Mouse (Mus musculus) stomach, embryonic 16.5 days (tissue): ENCODE results near the gene Sh3rf1. TPM values are rescaled to one million over a fixed set of nuclear protein-coding genes. Genes with fewer than 3 reads are reported as not detected.
"Not testable (repeated sequence)": the region's sequence is repeated elsewhere in the genome, so short reads cannot be mapped to it uniquely, and the experiment has no call there.

Experiments
- ATAC-seq: fragments of 200-750 bp; cut with Nextera tagmentation; 2 replicates; pipeline ENCODE4 v1.8.0; 2017; ENCODE audit warnings: moderate number of reproducible peaks, moderate TSS enrichment; ENCODE audit not compliant: insufficient read depth, low FRiP score
- H3K27ac ChIP-seq: fragments of 300-500 bp; sonication (generic); 2 replicates; pipeline ENCODE4 v1.5.1; 2014; ENCODE audit warnings: low read length
- H3K27me3 ChIP-seq: fragments of 300-500 bp; sonication (generic); 2 replicates; pipeline ENCODE4 v1.6.1; 2014; ENCODE audit warnings: low read length, control low read depth, mixed read lengths; ENCODE audit not compliant: control insufficient read depth, insufficient read depth
- H3K36me3 ChIP-seq: fragments of 300-500 bp; sonication (generic); 2 replicates; pipeline ENCODE4 v1.6.1; 2014; ENCODE audit warnings: low read length; ENCODE audit not compliant: control insufficient read depth, insufficient read depth
- H3K4me1 ChIP-seq: fragments of 300-500 bp; sonication (generic); 2 replicates; pipeline ENCODE4 v1.6.1; 2014; ENCODE audit warnings: low read length, control low read depth, mixed read lengths; ENCODE audit not compliant: control insufficient read depth, insufficient read depth
- H3K4me2 ChIP-seq: fragments of 300-500 bp; sonication (generic); 2 replicates; pipeline ENCODE4 v1.6.1; 2014; ENCODE audit warnings: low read depth, low read length, mixed read lengths
- H3K4me3 ChIP-seq: fragments of 300-500 bp; sonication (generic); replicated peaks from 2 replicates; pipeline ENCODE4 v1.5.1; 2014; ENCODE audit warnings: mild to moderate bottlenecking, low read length
- H3K9ac ChIP-seq: fragments of 300-500 bp; sonication (generic); 2 replicates; pipeline ENCODE4 v1.6.1; 2014; ENCODE audit warnings: low read length
- H3K9me3 ChIP-seq: fragments of 300-500 bp; sonication (generic); replicated peaks from 2 replicates; pipeline ENCODE4 v1.6.1; 2016; ENCODE audit warnings: low read length, control low read depth; ENCODE audit not compliant: control insufficient read depth
- WGBS: fragments of 180-500 bp; shearing (Covaris S2); extraction: QIAGEN DNeasy Blood & Tissue Kit; methylation state at CpG from one replicate; pipeline ENCODE4 v1.1.7; 2014; 5-methylcytosine and 5-hydroxymethylcytosine counted together
- polyA plus RNA-seq: library from polyadenylated mRNA; unstranded; fragments of >200 nt; fragmentation: Nextera tagmentation; extraction: Ambion mirVana; gene quantifications from 2 replicates; pipeline ENCODE4 v1.2.1, GENCODE M21; 2015

Gene Sh3rf1
- polyA plus RNA-seq, 1 experiment from 2014 or later = 10.2 TPM

- H3K9me3 ChIP-seq, H3K27ac ChIP-seq, H3K27me3 ChIP-seq, H3K36me3 ChIP-seq, H3K9ac ChIP-seq, H3K4me1 ChIP-seq, H3K4me3 ChIP-seq, H3K4me2 ChIP-seq, ATAC-seq: not testable (repeated sequence)
- WGBS = 76% methylated on average over 5 of the region's 5 CpGs
These were observed 186.0 kb downstream of the Sh3rf1 start for GRCm38 (mm10) chr8:61409712-61410111.

- no peak overlapping the region for H3K4me2 ChIP-seq
- 90% methylated on average over 3 of the region's 3 CpGs for WGBS
- no peak overlapping the region for H3K27ac ChIP-seq
- H3K4me1 ChIP-seq = 0 out of 2 replicates have a peak, but pooled peaks cover 2% of the 10 kb centered on the region
- H3K9ac ChIP-seq = no peak overlapping the region
- no peak overlapping the region for H3K4me3 ChIP-seq
- H3K27me3 ChIP-seq = no peaks in the 10 kb centered on the region
- H3K36me3 ChIP-seq = no peaks in the 10 kb centered on the region
- no peaks in the 10 kb centered on the region for H3K9me3 ChIP-seq
- no peak for ATAC-seq
These were observed 195.8 kb downstream of the Sh3rf1 start for GRCm38 (mm10) chr8:61419521-61419920.

- ATAC-seq = peak; percentile 37; the same call in 1 of the 2 replicates
- whole genome bisulfite sequencing = 27% methylated on average over 6 of the region's 6 CpGs
- 0 out of 2 replicates have a peak, but pooled peaks cover 2% of the 10 kb centered on the region for H3K4me1 ChIP-seq
These were observed 196.5 kb downstream of the Sh3rf1 start for GRCm38 (mm10) chr8:61420166-61420565.

DNA sequence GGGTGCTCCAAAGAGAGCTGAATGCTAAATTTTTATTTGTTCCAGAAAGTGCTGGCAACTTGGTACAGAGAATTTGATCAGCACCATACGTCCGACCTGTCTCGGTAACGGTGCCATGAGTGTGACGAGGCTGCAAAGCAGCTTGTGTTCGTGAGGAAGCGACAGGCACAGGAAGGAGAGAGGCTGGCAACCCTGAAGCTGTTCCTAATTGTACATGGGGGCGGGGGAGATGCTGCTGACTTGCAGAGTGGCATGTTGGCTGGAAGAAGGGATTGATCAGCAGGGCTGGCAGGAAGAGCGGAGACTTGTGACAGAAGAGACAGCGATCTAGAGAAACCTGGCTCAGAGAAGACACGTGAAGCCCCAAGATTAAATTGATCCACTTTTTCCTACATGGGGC is 197.9 kb downstream of the Sh3rf1 start:
- Histone ChIP-seq H3K4me2 (no peak overlapping the region), H3K27me3 (no peaks in the 10 kb centered on the region), H3K27ac (no peak overlapping the region), H3K36me3 (no peaks in the 10 kb centered on the region), H3K4me3 (no peak overlapping the region), H3K9ac (no peak overlapping the region), H3K9me3 (no peaks in the 10 kb centered on the region), H3K4me1 (0 out of 2 replicates have a peak, but pooled peaks cover 2% of the 10 kb centered on the region)
- no peak for ATAC-seq
- 79% methylated on average over 11 of the region's 11 CpGs for WGBS

More at GRCm38 (mm10) chr8:61420166-61420565, 196.5 kb downstream of the Sh3rf1 start:
- H3K4me3 ChIP-seq = no peak overlapping the region
- no peaks in the 10 kb centered on the region for H3K9me3 ChIP-seq
- H3K36me3 ChIP-seq = no peaks in the 10 kb centered on the region
- no peak overlapping the region for H3K9ac ChIP-seq
- no peak overlapping the region for H3K27ac ChIP-seq
- H3K4me2 ChIP-seq = no peak overlapping the region
- no peaks in the 10 kb centered on the region for H3K27me3 ChIP-seq

- Histone ChIP-seq H3K9me3 (no peaks in the 10 kb centered on the region), H3K4me2 (no peak overlapping the region), H3K4me1 (peaks cover 13% of the 10 kb centered on the region), H3K27ac (no peak overlapping the region), H3K9ac (no peak overlapping the region), H3K36me3 (no peaks in the 10 kb centered on the region), H3K4me3 (no peak overlapping the region), H3K27me3 (no peaks in the 10 kb centered on the region)
- ATAC-seq = no peak
These were observed 201.5 kb downstream of the Sh3rf1 start for GRCm38 (mm10) chr8:61425125-61425524.

- no peak overlapping the region for H3K27ac ChIP-seq
- H3K4me2 ChIP-seq = no peak overlapping the region
- H3K36me3 ChIP-seq = no peaks in the 10 kb centered on the region
- H3K4me1 ChIP-seq = peaks cover 11% of the 10 kb centered on the region
- WGBS = 69% methylated on average over 5 of the region's 5 CpGs
- no peak for ATAC-seq
- no peaks in the 10 kb centered on the region for H3K27me3 ChIP-seq
- H3K9me3 ChIP-seq = no peaks in the 10 kb centered on the region
- H3K9ac ChIP-seq = no peak overlapping the region
- no peak overlapping the region for H3K4me3 ChIP-seq
These were observed 202.4 kb downstream of the Sh3rf1 start for GRCm38 (mm10) chr8:61426072-61426471.

- no peak overlapping the region for H3K4me2 ChIP-seq
- WGBS = 61% methylated on average over 5 of the region's 5 CpGs
- H3K9me3 ChIP-seq = no peaks in the 10 kb centered on the region
- no peak overlapping the region for H3K9ac ChIP-seq
- H3K36me3 ChIP-seq = no peaks in the 10 kb centered on the region
- H3K4me1 ChIP-seq = peaks cover 11% of the 10 kb centered on the region
- no peak overlapping the region for H3K27ac ChIP-seq
- no peak for ATAC-seq
- H3K4me3 ChIP-seq = no peak overlapping the region
- H3K27me3 ChIP-seq = no peaks in the 10 kb centered on the region
These were observed 203.0 kb downstream of the Sh3rf1 start for GRCm38 (mm10) chr8:61426671-61427070.

- Histone ChIP-seq H3K4me1 (peaks cover 11% of the 10 kb centered on the region), H3K36me3 (no peaks in the 10 kb centered on the region), H3K27ac (peak overlapping the region; percentile 62), H3K27me3 (no peaks in the 10 kb centered on the region), H3K9ac (no peak overlapping the region), H3K9me3 (no peaks in the 10 kb centered on the region), H3K4me3 (no peak overlapping the region), H3K4me2 (no peak overlapping the region)
- WGBS = 65% methylated on average over 8 of the region's 8 CpGs
- ATAC-seq = 0 out of 2 replicates have a peak, but pooled peaks have one; percentile 24
These were observed 204.4 kb downstream of the Sh3rf1 start for GRCm38 (mm10) chr8:61427916-61428681.

GRCm38 (mm10) chr8:61428821-61429482 is 205.3 kb downstream of the Sh3rf1 start:
- WGBS = 45% methylated on average over 4 of the region's 4 CpGs
- peak; percentile 64; the same call in 1 of the 2 replicates for ATAC-seq
- H3K27ac ChIP-seq = peak overlapping the region; percentile 62

More at GRCm38 (mm10) chr8:61428821-61429482, 205.3 kb downstream of the Sh3rf1 start:
- Histone ChIP-seq H3K4me1 (peaks cover 11% of the 10 kb centered on the region), H3K36me3 (no peaks in the 10 kb centered on the region), H3K9me3 (no peaks in the 10 kb centered on the region), H3K9ac (no peak overlapping the region), H3K27me3 (no peaks in the 10 kb centered on the region), H3K4me3 (no peak overlapping the region), H3K4me2 (no peak overlapping the region)
